Mouse (Mus musculus): ENCODE results near the gene Nek11.

DNA sequence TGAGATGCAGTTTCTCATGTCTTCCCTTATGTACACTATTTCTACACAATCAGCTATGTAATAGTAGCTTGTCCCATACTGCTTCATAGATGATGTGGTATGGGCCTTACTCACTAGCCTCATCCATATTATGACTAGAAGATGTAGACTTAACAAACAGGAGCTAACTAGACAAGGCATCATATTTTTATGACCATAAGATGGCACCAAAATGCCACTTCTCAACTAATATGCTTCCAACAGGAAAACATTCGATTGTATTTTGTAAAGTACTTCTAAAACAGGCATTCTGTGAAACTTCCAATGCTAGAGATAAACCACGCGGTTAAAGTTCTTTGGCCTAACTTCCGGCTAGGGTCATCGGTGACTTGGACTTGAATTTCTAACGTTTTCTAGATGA, 13.2 kb upstream of the Nek11 start:
- TF ChIP-seq POLR2A (IDR thresholded peaks at IDR 0.05; ENCODE audit: extremely low read depth, insufficient read depth, low read length) (no peak), CTCF (IDR thresholded peaks at IDR 0.05; ENCODE audit: low read depth, low read length) (no peak)
